Mouse (Mus musculus): ENCODE measurements around the gene Mfsd6.

DNA sequence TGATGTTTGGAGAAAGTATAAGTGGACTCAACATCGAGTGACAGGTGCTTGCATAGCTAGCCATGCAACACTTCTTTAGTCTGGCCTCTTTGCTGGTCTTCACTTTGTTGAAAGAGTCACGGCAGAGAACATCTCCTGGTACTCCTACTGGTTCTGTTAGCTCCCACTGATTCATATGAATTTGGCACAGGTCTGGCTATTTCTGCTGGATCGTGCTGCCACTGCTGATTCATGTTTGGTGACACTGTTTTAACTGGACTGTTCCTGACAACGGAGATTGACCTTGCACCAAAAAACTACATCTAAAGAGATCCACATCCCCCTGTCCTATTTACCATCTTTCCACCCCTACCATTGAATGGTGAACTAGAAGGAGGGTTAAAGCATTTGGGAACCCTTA, 118.8 kb downstream of the Mfsd6 start:
- no peak for TF ChIP-seq TAL1 (IDR thresholded peaks at IDR 0.05; ENCODE audit: low read length)
- TF ChIP-seq GATA1 (IDR thresholded peaks at IDR 0.05; ENCODE audit: low read length), result no peak

Data from erythroblast, embryonic 14.5 days (primary cell).